ENCODE assay signal across 16 mouse cellular contexts in genomic region chr5:146908629-146909028, GRCm38 (mm10). TPM values are rescaled to one million over a fixed set of nuclear protein-coding genes. Genes with fewer than 3 reads are reported as not detected.
DNase-seq lines count a peak whose midpoint lies in the region; ATAC-seq and TF ChIP-seq lines count a peak whose summit lies in the region.
"Had no signal": no experiment of that assay in that cellular context is flagged by ENCODE, and none has a peak within 500 bp of the region (broad histone marks: within the 10 kb centered on the region; RNA-seq: fewer than 3 reads in every experiment).

No protein-coding gene starts in this region.

- no peaks in the 10 kb centered on the region for H3K4me1 ChIP-seq in midbrain, postnatal 0 days (ENCODE audit: insufficient read depth, low read length)
- peaks cover 12% of the 10 kb centered on the region for H3K4me1 ChIP-seq in midbrain, embryonic 10.5 days
- H3K4me1 ChIP-seq: forebrain, embryonic 15.5 days had no signal

- 57% methylated on average over 11 of the region's 11 CpGs for WGBS in midbrain, postnatal 0 days
- WGBS in midbrain, embryonic 10.5 days = 50% methylated on average over 11 of the region's 11 CpGs

- H3K27ac ChIP-seq in gastrocnemius, adult 2 months = no peak overlapping the region
- H3K27ac ChIP-seq in layer of hippocampus, adult 2 months = no peak overlapping the region
- no peak overlapping the region for H3K27ac ChIP-seq in midbrain, postnatal 0 days (ENCODE audit: low read depth, low read length)
- H3K27ac ChIP-seq in midbrain, embryonic 10.5 days (replicated peaks) = no peak overlapping the region
- H3K27ac ChIP-seq: forebrain, embryonic 15.5 days; limb, embryonic 10.5 days had no signal

- DNase-seq in gastrocnemius, adult 2 months = no peak
- DNase-seq in gastrocnemius, postnatal 10 days = no peak
- no peak for DNase-seq in layer of hippocampus, adult 2 months (ENCODE audit: low spot score in 2 of 2)
- DNase-seq in layer of hippocampus, adult 8-10 months (ENCODE audit: low spot score in 2 of 2) = no peak
- no peak for DNase-seq in midbrain, postnatal 0 days (ENCODE audit: low spot score)
- DNase-seq in midbrain, embryonic 10.5 days (ENCODE audit: low spot score) = no peak
- DNase-seq in cerebellum, postnatal 14 days = no peak
- DNase-seq in frontal cortex, postnatal 14 days (ENCODE audit: low spot score in 2 of 2) = no peak
- DNase-seq: cerebellum, postnatal 36 days; heart, adult 18-20 months; kidney, adult 9 months; midbrain, embryonic 14.5 days; thymus, postnatal 4 days had no signal

- no peak overlapping the region for H3K4me3 ChIP-seq in gastrocnemius, adult 2 months
- H3K4me3 ChIP-seq in layer of hippocampus, adult 2 months = no peak overlapping the region
- no peak overlapping the region for H3K4me3 ChIP-seq in midbrain, postnatal 0 days (ENCODE audit: low read depth, low read length)
- H3K4me3 ChIP-seq in midbrain, embryonic 10.5 days = no peak overlapping the region
- H3K4me3 ChIP-seq: erythroblast, embryonic 14.5 days; forebrain, embryonic 15.5 days; limb, embryonic 10.5 days had no signal

- no peaks in the 10 kb centered on the region for H3K9me3 ChIP-seq in midbrain, postnatal 0 days (ENCODE audit: low read length)
- no peaks in the 10 kb centered on the region for H3K9me3 ChIP-seq in midbrain, embryonic 10.5 days (replicated peaks)
- H3K9me3 ChIP-seq: forebrain, embryonic 15.5 days; limb, embryonic 10.5 days had no signal

- intact Hi-C loops in gastrocnemius, adult 2 months (cut with DNase I) = no loop called here

- ATAC-seq in midbrain, postnatal 0 days (ENCODE audit: low FRiP score) = no peak
- ATAC-seq: forebrain, embryonic 15.5 days had no signal

- no peak overlapping the region for H3K9ac ChIP-seq in midbrain, postnatal 0 days (replicated peaks; ENCODE audit: low read length, poor library complexity, severe bottlenecking)
- H3K9ac ChIP-seq: forebrain, embryonic 15.5 days had no signal

- no peak overlapping the region for H3K4me2 ChIP-seq in midbrain, postnatal 0 days (ENCODE audit: low read depth, low read length, poor library complexity, severe bottlenecking)
- H3K4me2 ChIP-seq: forebrain, embryonic 15.5 days had no signal

- peak; percentile 28 for TF ChIP-seq CTCF in gastrocnemius, adult 2 months (IDR thresholded peaks at IDR 0.05)
- TF ChIP-seq CTCF in layer of hippocampus, adult 2 months (conservative IDR thresholded peaks at IDR 0.05) = peak; percentile 60
- peak; percentile 53 for TF ChIP-seq CTCF in midbrain, postnatal 0 days (IDR thresholded peaks at IDR 0.05)

- H3K36me3 ChIP-seq in midbrain, postnatal 0 days (ENCODE audit: insufficient read depth, low read length) = no peaks in the 10 kb centered on the region
- no peaks in the 10 kb centered on the region for H3K36me3 ChIP-seq in midbrain, embryonic 10.5 days
- H3K36me3 ChIP-seq: forebrain, embryonic 15.5 days; limb, embryonic 10.5 days had no signal

- H3K27me3 ChIP-seq in midbrain, postnatal 0 days (ENCODE audit: insufficient read depth, low read length) = no peaks in the 10 kb centered on the region
- H3K27me3 ChIP-seq in midbrain, embryonic 10.5 days (ENCODE audit: low read depth, poor library complexity, severe bottlenecking) = peaks cover 35% of the 10 kb centered on the region

RNA-seq across cellular contexts. Expression of gene Gtf3a, which starts 39.8 kb away (rescaled TPM):
- 10 to 100 TPM; 25.7 to 31.9 TPM for total RNA-seq in gastrocnemius, adult 2 months (2021)
- total RNA-seq in gastrocnemius, postnatal 10 days (2021) = 10 to 100 TPM; 31.7 to 33.3 TPM
- 10 to 100 TPM; 23.3 to 24.7 TPM for total RNA-seq in layer of hippocampus, adult 2 months (2021)
- total RNA-seq in layer of hippocampus, adult 8-10 months (2022) = 10 to 100 TPM; 20.9 to 24.1 (median 22.4) TPM
- total RNA-seq in midbrain, postnatal 0 days (2014; rRNA removed) = 61.3 and 64.8 TPM in 2 replicates
- polyA plus RNA-seq in midbrain, postnatal 0 days (2015; fragmentation: Nextera tagmentation; extraction: Ambion mirVana) = 102 and 104 TPM in 2 replicates
- 113 and 121 TPM in 2 replicates for polyA plus RNA-seq in midbrain, embryonic 10.5 days (2016; fragmentation: Nextera tagmentation; extraction: Ambion mirVana)

RNA-seq across cellular contexts. Expression of gene Mtif3, which starts 55.0 kb away (rescaled TPM):
- total RNA-seq in gastrocnemius, adult 2 months (2021) = 10 to 100 TPM; 23.0 to 25.9 TPM
- total RNA-seq in gastrocnemius, postnatal 10 days (2021) = 10 to 100 TPM; 21.8 to 27.5 TPM
- total RNA-seq in layer of hippocampus, adult 2 months (2021) = 10 to 100 TPM; 20.1 to 20.3 TPM
- total RNA-seq in layer of hippocampus, adult 8-10 months (2022) = 10 to 100 TPM; 17.7 to 20.4 (median 20.0) TPM
- total RNA-seq in midbrain, postnatal 0 days (2014; rRNA removed) = 15.8 and 25.8 TPM in 2 replicates
- 17.1 and 20.5 TPM in 2 replicates for polyA plus RNA-seq in midbrain, postnatal 0 days (2015; fragmentation: Nextera tagmentation; extraction: Ambion mirVana)
- 20.8 and 22.6 TPM in 2 replicates for polyA plus RNA-seq in midbrain, embryonic 10.5 days (2016; fragmentation: Nextera tagmentation; extraction: Ambion mirVana)
